Mouse (Mus musculus) cerebellum, adult 11 months (tissue): Measurements from ENCODE around the gene Nfasc.

Source experiments
- DNase-seq: peaks from one replicate; pipeline ENCODE4 v3.0.0; 2022

Nfasc gene

GRCm38 (mm10) chr1:132741175-132741997, at the start of gene Nfasc:
Nfasc (minus strand) TSS chr1:132741797.
- peak; percentile 95 for DNase-seq

GRCm38 (mm10) chr1:132791049-132791448, 49.5 kb upstream of the Nfasc start:
- DNase-seq, result no peak

DNA sequence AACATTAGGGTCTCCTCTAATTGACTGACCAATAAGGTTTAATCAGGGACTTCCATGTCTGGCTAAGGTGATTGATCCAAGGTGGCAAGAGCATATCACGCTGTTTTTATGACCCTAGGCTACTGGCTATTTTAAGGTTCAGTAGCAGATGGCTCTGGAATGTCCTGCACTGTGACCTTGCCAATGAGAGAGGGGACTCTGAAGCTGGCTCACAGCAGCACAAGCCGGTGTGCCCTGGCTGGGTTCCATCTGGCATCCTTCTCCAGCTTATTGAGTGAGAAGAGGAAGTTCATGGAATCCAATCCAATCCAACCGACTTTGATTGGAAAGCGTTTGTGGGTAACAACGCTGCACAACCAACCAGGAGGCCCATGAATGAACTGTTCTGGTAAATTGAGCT, 45.3 kb upstream of the Nfasc start:
- DNase-seq, result no peak

DNA sequence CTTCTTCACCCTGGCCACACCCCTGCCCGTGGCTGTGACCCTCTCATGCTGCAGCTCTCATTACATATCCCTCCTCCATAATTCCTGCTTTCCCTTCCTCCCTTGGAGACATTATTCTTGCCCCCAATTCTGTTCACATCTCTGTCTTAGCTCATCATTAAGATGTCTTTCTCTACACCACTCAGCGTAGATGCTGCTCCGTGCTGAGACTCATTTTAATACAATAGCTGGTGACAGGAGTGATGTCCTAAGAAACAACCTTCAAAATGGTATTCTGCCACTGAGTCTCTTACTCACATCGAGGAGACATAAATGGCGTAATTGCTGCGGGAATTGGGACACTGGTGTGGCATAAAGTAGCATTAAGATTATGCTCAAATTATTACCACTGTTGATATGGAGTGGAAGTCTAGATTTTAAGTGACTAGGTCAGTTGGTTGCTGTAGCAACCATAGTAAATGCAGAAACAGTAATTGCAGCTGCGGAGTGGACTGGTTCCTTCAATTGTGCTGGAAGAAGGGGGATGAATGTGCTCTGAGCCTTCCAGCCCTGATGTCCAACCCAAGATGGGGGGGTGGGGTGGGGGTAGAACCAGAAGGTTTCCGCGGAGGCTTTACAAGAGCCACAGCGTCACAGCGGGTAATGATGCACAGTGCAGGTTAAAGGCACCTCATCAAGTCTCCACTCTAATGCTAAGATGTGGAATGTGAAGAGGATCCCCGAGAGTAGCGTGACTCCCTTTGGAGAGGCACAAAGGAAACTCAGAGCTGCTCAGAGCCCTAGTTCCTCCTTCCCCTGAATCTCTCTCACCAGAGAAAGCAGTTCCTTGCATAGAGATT, 40.2 kb upstream of the Nfasc start:
- DNase-seq, result no peak

DNA sequence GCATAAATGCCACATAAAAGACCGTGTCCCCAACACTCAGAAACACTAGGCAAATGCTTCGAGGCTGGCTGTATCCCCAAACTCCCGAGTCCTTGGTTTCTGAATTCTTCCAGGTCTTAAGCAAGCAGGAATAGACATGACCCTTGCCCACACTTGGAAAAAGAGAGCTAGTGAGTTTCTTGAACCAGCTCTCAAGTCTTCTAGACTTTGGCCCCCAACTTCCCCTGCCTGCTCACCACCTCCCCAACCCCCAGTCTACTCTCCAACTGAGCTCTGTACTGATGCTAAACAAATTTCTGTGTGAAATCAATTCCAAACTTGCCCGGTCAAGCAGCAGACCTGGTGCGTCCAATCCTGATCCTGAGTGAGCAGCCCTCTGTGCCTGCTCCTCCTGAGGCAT, 39.4 kb upstream of the Nfasc start:
- no peak for DNase-seq

GRCm38 (mm10) chr1:132780254-132780653, 38.7 kb upstream of the Nfasc start:
- no peak for DNase-seq

DNA sequence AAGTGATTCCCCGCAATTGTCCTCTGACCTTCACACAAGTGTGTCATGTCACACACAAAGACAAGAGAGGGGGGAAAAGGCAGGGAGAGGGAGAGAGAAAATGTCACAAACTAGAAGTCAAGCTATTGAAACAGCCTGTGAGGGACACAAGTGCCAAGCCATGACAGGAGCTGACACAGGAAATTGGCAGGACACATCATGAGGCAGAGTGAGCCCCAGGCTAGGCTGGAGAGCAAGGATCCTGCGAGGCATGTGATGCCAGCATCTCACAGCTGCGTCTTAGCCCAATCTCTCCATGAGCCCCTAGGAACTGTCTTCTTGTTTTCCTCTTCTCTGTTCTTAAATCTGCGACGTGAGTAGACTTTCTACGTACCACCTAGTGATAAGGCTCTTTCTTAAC, 33.4 kb upstream of the Nfasc start:
- DNase-seq, result no peak

- peak; percentile 61 for DNase-seq
These were observed 29.8 kb upstream of the Nfasc start for GRCm38 (mm10) chr1:132771377-132771776.

- DNase-seq, result peak; percentile 25
These were observed 28.0 kb upstream of the Nfasc start for GRCm38 (mm10) chr1:132769559-132769958.

GRCm38 (mm10) chr1:132767422-132767821, 25.8 kb upstream of the Nfasc start:
- DNase-seq, result no peak

- DNase-seq, result no peak
These were observed 24.5 kb upstream of the Nfasc start for GRCm38 (mm10) chr1:132765887-132766651.

DNA sequence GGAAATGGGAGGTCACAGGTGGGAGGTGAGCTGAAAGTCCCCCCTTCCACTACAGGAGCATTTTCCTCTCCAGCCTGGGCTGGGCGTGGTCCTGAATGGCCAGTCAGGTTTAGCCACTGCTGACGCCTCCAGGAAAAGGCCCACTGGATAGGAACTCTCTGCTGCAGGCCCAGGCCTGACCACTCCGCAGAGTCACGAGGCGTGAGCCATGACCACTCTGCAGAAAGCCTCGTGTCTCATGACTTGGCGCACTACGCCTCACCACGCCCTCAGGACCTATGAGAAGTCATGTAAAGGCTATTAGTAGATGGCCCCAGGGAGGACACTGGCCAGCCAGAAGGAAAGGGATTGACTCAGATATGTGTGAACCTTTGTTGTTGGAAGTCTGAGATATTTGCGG, 23.6 kb upstream of the Nfasc start:
- no peak for DNase-seq

DNA sequence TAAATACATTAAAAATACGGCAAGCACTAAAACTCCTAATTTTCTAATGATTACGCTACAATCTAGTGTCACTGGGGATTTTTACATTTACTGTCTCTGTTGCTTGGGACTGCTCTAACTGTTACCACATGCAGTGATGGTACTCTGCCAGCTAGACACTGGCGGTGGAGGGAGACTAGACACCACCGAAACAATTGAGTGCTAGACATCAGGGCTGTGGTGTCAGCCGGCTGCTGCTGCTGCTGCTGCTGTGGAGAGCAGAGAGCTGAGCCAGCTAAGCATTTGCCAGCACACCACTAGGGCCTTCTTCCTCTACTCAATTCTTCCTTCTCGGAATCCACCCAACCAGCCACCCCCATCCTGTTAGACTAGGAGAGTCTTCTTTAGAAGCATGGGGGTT, 17.8 kb upstream of the Nfasc start:
- DNase-seq, result no peak

- peak; percentile 76 for DNase-seq
These were observed 17.2 kb upstream of the Nfasc start for GRCm38 (mm10) chr1:132758656-132759370.

GRCm38 (mm10) chr1:132755211-132755610, 13.6 kb upstream of the Nfasc start:
- DNase-seq, result no peak

GRCm38 (mm10) chr1:132749217-132749884, 7.8 kb upstream of the Nfasc start:
- no peak for DNase-seq

DNA sequence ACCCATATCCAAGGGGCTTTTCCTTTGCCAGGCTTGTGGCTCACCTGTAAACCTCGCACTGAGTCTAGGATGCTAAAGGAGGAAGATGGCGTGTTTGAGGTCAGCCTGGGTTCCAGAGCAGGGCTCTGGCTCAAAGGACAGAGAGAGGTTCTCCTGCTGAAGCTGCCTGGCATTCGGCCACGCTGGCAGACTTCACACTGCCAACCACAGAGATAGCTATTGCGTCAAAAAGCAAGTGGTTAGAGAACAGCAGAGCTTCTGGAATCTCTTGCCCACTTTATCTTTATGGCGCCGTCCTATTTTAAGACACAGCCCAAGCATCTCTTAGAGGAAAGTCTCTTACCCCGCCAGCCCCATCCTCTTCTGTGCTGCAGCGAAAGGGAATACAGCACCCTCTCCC, 4.7 kb upstream of the Nfasc start:
- DNase-seq, result peak; percentile 35

- no peak for DNase-seq
These were observed 4.0 kb upstream of the Nfasc start for GRCm38 (mm10) chr1:132745636-132746035.

DNA sequence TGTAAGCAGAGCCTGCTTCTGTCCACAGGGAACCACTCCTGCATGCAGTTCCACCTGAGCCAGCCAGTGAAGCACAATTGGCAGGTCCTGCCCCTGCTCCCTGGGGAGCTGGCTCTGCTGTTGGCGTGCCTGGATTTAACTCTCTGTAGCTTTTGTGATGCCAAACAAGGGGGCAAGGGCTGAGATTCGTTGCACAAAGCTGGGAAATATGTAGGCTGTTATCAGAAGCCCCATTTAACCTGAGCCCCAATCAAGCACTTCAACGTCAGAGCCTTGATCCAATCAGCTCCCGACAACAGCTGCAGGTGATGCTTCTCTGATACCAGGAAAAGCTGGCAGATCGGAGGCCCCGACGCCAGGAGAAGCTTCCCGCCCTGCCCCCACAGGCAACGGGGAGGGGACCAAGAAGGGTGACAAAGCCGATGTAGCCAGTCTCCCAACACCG, 2.5 kb downstream of the Nfasc start:
- peak; percentile 46 for DNase-seq

- no peak for DNase-seq
These were observed 5.4 kb downstream of the Nfasc start for GRCm38 (mm10) chr1:132736171-132736570.

DNA sequence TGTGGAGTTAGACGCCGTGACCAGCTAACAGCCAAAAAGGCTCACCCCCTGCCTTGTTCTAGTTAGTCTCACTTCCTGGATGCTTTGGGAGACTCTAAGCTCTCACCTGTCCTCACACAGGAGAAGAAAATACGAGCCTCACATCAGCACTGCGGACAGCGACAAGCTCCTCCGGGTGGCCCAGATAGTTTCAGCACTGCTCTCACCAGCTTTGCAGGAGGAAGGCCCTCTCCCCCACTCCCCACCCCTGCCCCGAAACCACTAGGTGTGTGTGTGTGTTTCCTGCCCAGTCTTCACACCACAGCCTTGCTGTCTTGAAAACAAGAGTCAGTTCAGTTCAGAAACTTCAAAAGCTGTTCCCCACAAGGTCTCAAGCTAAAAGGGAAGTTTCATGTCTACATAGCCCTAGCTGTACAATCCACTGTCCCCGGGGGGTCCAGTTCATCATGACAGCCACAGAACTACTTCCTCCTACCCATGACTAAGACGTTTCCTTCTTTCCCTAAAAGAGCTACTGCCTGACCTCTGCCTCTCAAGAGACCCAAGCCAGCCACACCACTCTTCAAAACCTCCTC, 7.6 kb downstream of the Nfasc start:
- no peak for DNase-seq

GRCm38 (mm10) chr1:132732307-132732706, 9.3 kb downstream of the Nfasc start:
- DNase-seq, result no peak
